Mouse (Mus musculus) ES-E14 (cell line): ENCODE data around the gene Dync2li1. TPM values are rescaled to one million over a fixed set of nuclear protein-coding genes. Genes with fewer than 3 reads are reported as not detected.

Source experiments
- DNase-seq: peaks from one replicate; pipeline ENCODE4 v3.0.0-alpha.2; 2013; ENCODE audit warnings: low read depth, low spot score
- H3K27ac ChIP-seq: 2 replicates; pipeline ENCODE4 v1.5.1; 2012; ENCODE audit warnings: low read depth, mild to moderate bottlenecking, low read length, moderate library complexity, mixed read lengths; ENCODE audit not compliant: poor library complexity, insufficient read depth, severe bottlenecking
- H3K36me3 ChIP-seq: 2 replicates; pipeline ENCODE4 v1.6.1; 2012; ENCODE audit warnings: mild to moderate bottlenecking, low read length, moderate library complexity, mixed read lengths; ENCODE audit not compliant: control insufficient read depth, poor library complexity, insufficient read depth, severe bottlenecking
- H3K4me1 ChIP-seq, 2 experiments: fragments of 150-350 bp in 1 of 2; sonication (generic) in 1 of 2; 2 replicates each; pipeline ENCODE4 v1.6.1; 2012; ENCODE audit warnings: low read length in 2 of 2, mild to moderate bottlenecking in 1 of 2, mixed read lengths in 1 of 2; ENCODE audit not compliant: control insufficient read depth in 2 of 2, insufficient read depth in 2 of 2, poor library complexity in 1 of 2
- H3K4me3 ChIP-seq, 2 experiments: fragments of 150-350 bp in 1 of 2; sonication (generic) in 1 of 2; 2 replicates each; pipeline ENCODE4 v1.5.1; 2012; ENCODE audit warnings: low read length in 2 of 2, low read depth in 1 of 2, mild to moderate bottlenecking in 1 of 2, mixed read lengths in 1 of 2; ENCODE audit not compliant: insufficient read depth in 1 of 2, poor library complexity in 1 of 2, severe bottlenecking in 1 of 2
- H3K9ac ChIP-seq: 2 replicates; pipeline ENCODE4 v1.6.1; 2012; ENCODE audit warnings: low read depth, mild to moderate bottlenecking, low read length, mixed read lengths; ENCODE audit not compliant: poor library complexity, insufficient read depth, severe bottlenecking
- H3K9me3 ChIP-seq: fragments of 150-350 bp; sonication (generic); 2 replicates; pipeline ENCODE4 v1.6.1; 2012; ENCODE audit warnings: low read depth, mild to moderate bottlenecking, low read length; ENCODE audit not compliant: control insufficient read depth, insufficient read depth
- CHD2 ChIP-seq: IDR thresholded peaks from 2 replicates; pipeline ENCODE4 v1.6.1; 2014; ENCODE audit warnings: mild to moderate bottlenecking, low read depth, low read length, inconsistent platforms
- HCFC1 ChIP-seq: IDR thresholded peaks from 2 replicates; pipeline ENCODE4 v1.6.1; 2012; ENCODE audit warnings: low read length, inconsistent platforms, borderline replicate concordance; ENCODE audit not compliant: insufficient read depth
- MAFK ChIP-seq: IDR thresholded peaks from 2 replicates; pipeline ENCODE4 v1.6.1; 2014; ENCODE audit warnings: mild to moderate bottlenecking, low read depth, low read length, inconsistent platforms; ENCODE audit not compliant: insufficient read depth
- ZC3H11A ChIP-seq: IDR thresholded peaks from 2 replicates; pipeline ENCODE4 v1.6.1; 2012; ENCODE audit warnings: low read depth, mild to moderate bottlenecking, inconsistent platforms, low read length, borderline replicate concordance
- ZNF384 ChIP-seq: IDR thresholded peaks from 2 replicates; pipeline ENCODE4 v1.6.1; 2012; ENCODE audit warnings: low read depth, low read length, inconsistent platforms
- in situ Hi-C, 2 experiments: fragments of 600-800 bp; cut with MboI; formaldehyde crosslinking; loops; one replicate each; pipeline ENCODE4 v1.15.1; 2025; ENCODE audit warnings: low sequenced_read_pairs in 2 of 2, inconsistent platforms in 1 of 2; ENCODE audit not compliant: unreplicated experiment in 2 of 2
- total RNA-seq: library from RNA; depleted of rRNA; stranded (reverse); fragments of 300-350 nt; gene quantifications from 2 replicates; pipeline ENCODE4 v1.2.3, GENCODE M21; 2012

Gene Dync2li1
- total RNA-seq, 1 experiment, result 5.9 TPM

- H3K36me3 ChIP-seq, result no peaks in the 10 kb centered on the region
- H3K4me1 ChIP-seq, result peaks cover 1 to 2% of the 10 kb centered on the region in 2 experiments; a peak in 2 of 4 replicates
- H3K4me3 ChIP-seq, result no peak overlapping the region
- no peak overlapping the region for H3K9ac ChIP-seq
- TF ChIP-seq ZC3H11A, result no peak
- no peak for TF ChIP-seq CHD2
- TF ChIP-seq MAFK, result no peak
- no peak for TF ChIP-seq ZNF384
- TF ChIP-seq HCFC1, result no peak
- DNase-seq, result no peak
- no peaks in the 10 kb centered on the region for H3K9me3 ChIP-seq
- in situ Hi-C loops, result no loop called here
- no peak overlapping the region for H3K27ac ChIP-seq
Measured at GRCm38 (mm10) chr17:84601805-84602204, 24.5 kb upstream of the Dync2li1 start.

GRCm38 (mm10) chr17:84603202-84603627 lies 23.1 kb upstream of the Dync2li1 start:
- no peak overlapping the region for H3K9ac ChIP-seq
- H3K36me3 ChIP-seq, result no peaks in the 10 kb centered on the region
- no peaks in the 10 kb centered on the region for H3K4me1 ChIP-seq
- in situ Hi-C loops, result no loop called here
- H3K27ac ChIP-seq, result no peak overlapping the region
- no peaks in the 10 kb centered on the region for H3K9me3 ChIP-seq
- H3K4me3 ChIP-seq, result no peak overlapping the region
- no peak for TF ChIP-seq CHD2
- no peak for DNase-seq

- in situ Hi-C loops, result no loop called here
- H3K4me3 ChIP-seq, result no peak overlapping the region
- TF ChIP-seq MAFK, result no peak
- TF ChIP-seq CHD2, result no peak
- no peak for TF ChIP-seq HCFC1
- no peak for TF ChIP-seq ZC3H11A
- TF ChIP-seq ZNF384, result no peak
- no peaks in the 10 kb centered on the region for H3K4me1 ChIP-seq
- no peak overlapping the region for H3K27ac ChIP-seq
- H3K9me3 ChIP-seq, result no peaks in the 10 kb centered on the region
- DNase-seq, result no peak
- H3K36me3 ChIP-seq, result no peaks in the 10 kb centered on the region
- no peak overlapping the region for H3K9ac ChIP-seq
Measured at GRCm38 (mm10) chr17:84603709-84604420, 22.4 kb upstream of the Dync2li1 start.

- in situ Hi-C loops, result no loop called here
- no peak for DNase-seq
- Histone ChIP-seq H3K36me3 (no peaks in the 10 kb centered on the region), H3K27ac (no peak overlapping the region), H3K4me3 (no peak overlapping the region), H3K9ac (no peak overlapping the region), H3K4me1 (no peaks in the 10 kb centered on the region), H3K9me3 (no peaks in the 10 kb centered on the region)
- TF ChIP-seq CHD2, result no peak
- no peak for TF ChIP-seq HCFC1
- TF ChIP-seq ZC3H11A, result no peak
- TF ChIP-seq ZNF384, result no peak
- TF ChIP-seq MAFK, result no peak
Measured at GRCm38 (mm10) chr17:84606976-84607375, 19.3 kb upstream of the Dync2li1 start.

- in situ Hi-C loops, result no loop called here
- H3K4me3 ChIP-seq, result no peak overlapping the region
- H3K36me3 ChIP-seq, result no peaks in the 10 kb centered on the region
- no peak for DNase-seq
- H3K27ac ChIP-seq, result no peak overlapping the region
- TF ChIP-seq HCFC1 (no peak), MAFK (no peak), ZC3H11A (no peak), ZNF384 (no peak), CHD2 (no peak)
- no peak overlapping the region for H3K9ac ChIP-seq
- no peaks in the 10 kb centered on the region for H3K9me3 ChIP-seq
- H3K4me1 ChIP-seq, result no peaks in the 10 kb centered on the region
Measured at GRCm38 (mm10) chr17:84607617-84608016, 18.7 kb upstream of the Dync2li1 start.
